Mouse (Mus musculus) thymus, adult 2 months (tissue): ENCODE data around the gene Tmc3.

Source experiments
- CTCF ChIP-seq: fragments of 200-500 bp; IDR thresholded peaks from 2 replicates; pipeline ENCODE4 v1.5.1; 2012; ENCODE audit warnings: mild to moderate bottlenecking, control low read depth, low read length, moderate library complexity, borderline replicate concordance; ENCODE audit not compliant: control insufficient read depth, poor library complexity, insufficient read depth; ENCODE audit errors: extremely low read depth
- POLR2A ChIP-seq: fragments of 200-500 bp; IDR thresholded peaks from 2 replicates; pipeline ENCODE4 v1.6.1; 2012; ENCODE audit warnings: mild to moderate bottlenecking, low read length, control low read depth, moderate library complexity; ENCODE audit not compliant: control insufficient read depth, poor library complexity, insufficient read depth; ENCODE audit errors: extremely low read depth

DNA sequence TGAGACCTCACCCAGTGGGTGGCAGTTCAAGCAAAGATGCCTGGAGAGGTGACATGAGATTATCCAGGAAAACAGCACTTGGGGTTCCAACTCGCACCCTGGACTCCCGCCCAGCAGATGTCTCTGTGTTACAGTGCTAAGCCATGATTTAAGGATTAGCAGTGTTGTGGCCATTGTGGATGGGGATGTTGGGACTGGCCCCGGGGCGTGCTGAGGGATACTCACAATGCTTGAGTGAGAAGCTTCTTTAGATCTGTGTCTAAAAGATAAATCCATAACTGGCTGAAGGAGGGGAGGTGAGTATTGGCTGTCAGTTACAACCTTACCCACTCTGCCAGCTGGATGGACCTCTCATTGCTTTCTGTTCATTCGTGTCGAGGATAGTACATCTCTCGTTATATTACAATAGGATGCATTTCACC, 35.4 kb upstream of the Tmc3 start:
- no peak for TF ChIP-seq CTCF
- no peak for TF ChIP-seq POLR2A
